In genomic region chr6:54042142-54042541, GRCm38 (mm10) we compare ENCODE assay signal across 12 mouse cellular contexts. TPM values are rescaled to one million over a fixed set of nuclear protein-coding genes. Genes with fewer than 3 reads are reported as not detected.
DNase-seq lines count a peak whose midpoint lies in the region; ATAC-seq lines count a peak whose summit lies in the region.
"Had no signal": no experiment of that assay in that cellular context is flagged by ENCODE, and none has a peak within 500 bp of the region (broad histone marks: within the 10 kb centered on the region; RNA-seq: fewer than 3 reads in every experiment).

No protein-coding gene starts in this region.

- H3K4me3 ChIP-seq in hindbrain, embryonic 12.5 days, result no peak overlapping the region
- no peak overlapping the region for H3K4me3 ChIP-seq in hindbrain, embryonic 10.5 days
- H3K4me3 ChIP-seq in midbrain, embryonic 13.5 days (replicated peaks), result peak overlapping the region; percentile 72

- H3K4me2 ChIP-seq in hindbrain, embryonic 12.5 days (replicated peaks), result peak overlapping the region; percentile 60; the same call in 1 of the 2 replicates
- peak overlapping the region; percentile 67 for H3K4me2 ChIP-seq in midbrain, embryonic 13.5 days (replicated peaks)

- H3K4me1 ChIP-seq in hindbrain, embryonic 12.5 days, result peaks cover 16% of the 10 kb centered on the region
- peaks cover 34% of the 10 kb centered on the region for H3K4me1 ChIP-seq in hindbrain, embryonic 10.5 days (replicated peaks)
- peaks cover 37% of the 10 kb centered on the region for H3K4me1 ChIP-seq in midbrain, embryonic 13.5 days (replicated peaks)

- no peak overlapping the region for H3K27ac ChIP-seq in hindbrain, embryonic 12.5 days
- H3K27ac ChIP-seq in hindbrain, embryonic 10.5 days, result no peak overlapping the region
- no peak overlapping the region for H3K27ac ChIP-seq in midbrain, embryonic 13.5 days
- H3K27ac ChIP-seq: heart, embryonic 13.5 days had no signal

- H3K36me3 ChIP-seq in hindbrain, embryonic 12.5 days, result no peaks in the 10 kb centered on the region
- no peaks in the 10 kb centered on the region for H3K36me3 ChIP-seq in hindbrain, embryonic 10.5 days
- no peaks in the 10 kb centered on the region for H3K36me3 ChIP-seq in midbrain, embryonic 13.5 days
- H3K36me3 ChIP-seq: heart, embryonic 13.5 days had no signal

- H3K27me3 ChIP-seq in hindbrain, embryonic 12.5 days, result peaks cover 27% of the 10 kb centered on the region
- H3K27me3 ChIP-seq in hindbrain, embryonic 10.5 days (ENCODE audit: insufficient read depth, poor library complexity, severe bottlenecking), result peaks cover 56% of the 10 kb centered on the region
- H3K27me3 ChIP-seq in midbrain, embryonic 13.5 days, result peaks cover 28% of the 10 kb centered on the region

- ATAC-seq in hindbrain, embryonic 12.5 days (ENCODE audit: low FRiP score), result no peak
- no peak for ATAC-seq in midbrain, embryonic 13.5 days
- ATAC-seq: CD4-positive, CD25-positive, alpha-beta regulatory T cell, adult 4 months had no signal

- H3K9me3 ChIP-seq in hindbrain, embryonic 12.5 days (replicated peaks), result no peaks in the 10 kb centered on the region
- H3K9me3 ChIP-seq in hindbrain, embryonic 10.5 days, result no peaks in the 10 kb centered on the region
- H3K9me3 ChIP-seq in midbrain, embryonic 13.5 days, result no peaks in the 10 kb centered on the region

- no peak overlapping the region for H3K9ac ChIP-seq in hindbrain, embryonic 12.5 days
- no peak overlapping the region for H3K9ac ChIP-seq in midbrain, embryonic 13.5 days (replicated peaks)

- no peak for DNase-seq in hindbrain, embryonic 10.5 days (ENCODE audit: low spot score)
- DNase-seq in adrenal gland, postnatal 10 days, result peak; percentile 29
- peak; percentile 43 to 49 for DNase-seq in cerebellum, postnatal 10 days
- no peak for DNase-seq in thymus, adult 18-20 months
- no peak for DNase-seq in spleen, postnatal 4 days (ENCODE audit: low spot score in 2 of 2)
- DNase-seq in layer of hippocampus, postnatal 14 days (ENCODE audit: low spot score in 2 of 2), result no peak
- DNase-seq: lung, postnatal 10 days; thymus, postnatal 4 days had no signal

- WGBS in hindbrain, embryonic 12.5 days, result 94% methylated on average over 1 of the region's 1 CpGs
- 82% methylated on average over 1 of the region's 1 CpGs for WGBS in hindbrain, embryonic 10.5 days
- WGBS in midbrain, embryonic 13.5 days, result 73% methylated on average over 1 of the region's 1 CpGs

RNA-seq across cellular contexts. Expression of gene Chn2, which starts 2.8 kb away (rescaled TPM):
- 20.3 and 24.0 TPM in 2 replicates for polyA plus RNA-seq in hindbrain, embryonic 12.5 days (2016; fragmentation: Nextera tagmentation; extraction: Ambion mirVana)
- polyA plus RNA-seq in hindbrain, embryonic 10.5 days (2016; fragmentation: Nextera tagmentation; extraction: Ambion mirVana), result 13.4 and 13.5 TPM in 2 replicates
- total RNA-seq in adrenal gland, postnatal 10 days (2021), result 10 to 100 TPM in 1 of 2 experiments, 1 to 10 TPM in 1; 9.5 to 12.2 TPM
- 28.8 and 29.1 TPM in 2 replicates for polyA plus RNA-seq in midbrain, embryonic 13.5 days (2015; fragmentation: Nextera tagmentation; extraction: Ambion mirVana)
- total RNA-seq in layer of hippocampus, postnatal 14 days (2021), result 10 to 100 TPM; 28.5 to 33.4 TPM

Comparison
In these comparisons a context has a peak if more than half of its experiments do, and no peak if none do; other contexts are left out.
1. DNase-seq: peak in adrenal gland, postnatal 10 days (single experiment) and cerebellum, postnatal 10 days (2 of 2); none in hindbrain, embryonic 10.5 days (single experiment), thymus, adult 18-20 months (0 of 2), spleen, postnatal 4 days (0 of 2) and layer of hippocampus, postnatal 14 days (0 of 2).